Mouse (Mus musculus) lung, embryonic 15.5 days (tissue): ENCODE measurements around the gene Cmss1. TPM values are rescaled to one million over a fixed set of nuclear protein-coding genes. Genes with fewer than 3 reads are reported as not detected.
A peak's percentile ranks its signal among the peaks of the same experiment; 100 is the strongest.

Source experiments
- ATAC-seq: fragments of 200-750 bp; cut with Nextera tagmentation; 2 replicates; pipeline ENCODE4 v1.8.0; 2017; ENCODE audit warnings: moderate number of reproducible peaks, borderline replicate concordance; ENCODE audit not compliant: low FRiP score, low TSS enrichment; ENCODE audit errors: extremely low read depth
- H3K27ac ChIP-seq: fragments of 300-500 bp; sonication (generic); 2 replicates; pipeline ENCODE4 v1.5.1; 2015; ENCODE audit warnings: moderate library complexity, mild to moderate bottlenecking, inconsistent platforms
- H3K27me3 ChIP-seq: fragments of 300-500 bp; sonication (generic); 2 replicates; pipeline ENCODE4 v1.6.1; 2015; ENCODE audit warnings: inconsistent platforms
- H3K36me3 ChIP-seq: fragments of 300-500 bp; sonication (generic); 2 replicates; pipeline ENCODE4 v1.6.1; 2015; ENCODE audit warnings: inconsistent platforms
- H3K4me1 ChIP-seq: fragments of 300-500 bp; sonication (generic); 2 replicates; pipeline ENCODE4 v1.6.1; 2015; ENCODE audit warnings: inconsistent platforms
- H3K4me2 ChIP-seq: fragments of 300-500 bp; sonication (generic); 2 replicates; pipeline ENCODE4 v1.6.1; 2015; ENCODE audit warnings: inconsistent platforms, mild to moderate bottlenecking, moderate library complexity
- H3K4me3 ChIP-seq: fragments of 300-500 bp; sonication (generic); 2 replicates; pipeline ENCODE4 v1.5.1; 2015; ENCODE audit warnings: mild to moderate bottlenecking, inconsistent platforms
- H3K9ac ChIP-seq: fragments of 300-500 bp; sonication (generic); 2 replicates; pipeline ENCODE4 v1.6.1; 2015; ENCODE audit warnings: inconsistent platforms
- H3K9me3 ChIP-seq: fragments of 300-500 bp; sonication (generic); 2 replicates; pipeline ENCODE4 v1.6.1; 2016; ENCODE audit warnings: inconsistent platforms
- WGBS: fragments of 180-500 bp; shearing (Covaris S2); methylation state at CpG from one replicate; pipeline ENCODE4 v1.1.7; 2015; 5-methylcytosine and 5-hydroxymethylcytosine counted together
- polyA plus RNA-seq: library from polyadenylated mRNA; unstranded; fragments of >200 nt; fragmentation: Nextera tagmentation; extraction: Ambion mirVana; gene quantifications from 2 replicates; pipeline ENCODE4 v1.2.1, GENCODE M21; 2015

Cmss1 gene
- polyA plus RNA-seq, 1 experiment from 2014 or later, result 55.4 TPM

DNA sequence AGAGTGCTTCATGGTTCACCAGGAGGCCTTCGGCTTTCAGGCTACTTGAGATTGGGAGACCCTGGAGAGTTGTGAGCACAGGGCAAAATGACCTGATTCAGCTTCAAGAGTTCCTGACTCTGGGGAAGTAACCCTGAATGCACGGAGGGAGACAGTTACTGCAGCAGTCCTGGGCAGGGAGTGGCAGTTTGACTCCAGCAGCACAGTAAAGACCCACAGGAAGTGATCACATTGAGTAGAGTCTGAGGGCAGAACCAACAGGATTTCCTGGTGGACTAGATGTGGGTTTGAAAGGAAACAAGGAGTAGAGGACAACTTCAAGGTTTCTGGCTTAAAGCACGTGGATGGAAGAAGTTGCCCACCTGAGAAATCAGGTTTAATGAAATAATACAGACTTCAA, 172.0 kb downstream of the Cmss1 start:
- no peaks in the 10 kb centered on the region for H3K9me3 ChIP-seq
- 59% methylated on average over 3 of the region's 3 CpGs for WGBS
- ATAC-seq, result no peak; the same call in 1 of the 2 replicates
- H3K4me1 ChIP-seq, result peaks cover 6% of the 10 kb centered on the region; the same call in 1 of the 2 replicates
- no peak overlapping the region for H3K27ac ChIP-seq
- no peaks in the 10 kb centered on the region for H3K36me3 ChIP-seq
- H3K4me2 ChIP-seq, result no peak overlapping the region
- H3K9ac ChIP-seq, result no peak overlapping the region
- no peak overlapping the region for H3K4me3 ChIP-seq
- no peaks in the 10 kb centered on the region for H3K27me3 ChIP-seq

DNA sequence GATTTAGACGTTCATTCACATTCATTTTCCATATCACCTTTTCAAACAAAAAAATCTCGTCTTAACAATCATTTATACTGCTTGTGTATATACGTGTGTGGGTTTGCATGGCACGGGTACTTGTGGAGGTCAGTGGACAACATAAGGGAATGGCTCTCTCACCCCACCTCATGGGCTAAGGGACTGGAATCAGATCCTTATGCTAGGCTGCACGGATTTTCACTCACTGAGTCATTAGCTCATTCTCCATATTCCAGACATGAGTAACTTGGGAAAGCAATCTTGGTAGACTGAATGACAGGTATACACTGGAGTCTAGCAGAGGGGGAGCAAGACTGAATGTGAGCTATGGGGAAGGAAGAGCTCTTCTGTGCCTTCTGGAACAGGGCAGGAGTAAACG, 173.0 kb downstream of the Cmss1 start:
- no peak for ATAC-seq
- Histone ChIP-seq H3K9me3 (no peaks in the 10 kb centered on the region), H3K27me3 (no peaks in the 10 kb centered on the region), H3K36me3 (no peaks in the 10 kb centered on the region), H3K27ac (no peak overlapping the region), H3K4me1 (peaks cover 6% of the 10 kb centered on the region; the same call in 1 of the 2 replicates), H3K9ac (no peak overlapping the region), H3K4me2 (no peak overlapping the region), H3K4me3 (no peak overlapping the region)
- 73% methylated on average over 6 of the region's 6 CpGs for WGBS

DNA sequence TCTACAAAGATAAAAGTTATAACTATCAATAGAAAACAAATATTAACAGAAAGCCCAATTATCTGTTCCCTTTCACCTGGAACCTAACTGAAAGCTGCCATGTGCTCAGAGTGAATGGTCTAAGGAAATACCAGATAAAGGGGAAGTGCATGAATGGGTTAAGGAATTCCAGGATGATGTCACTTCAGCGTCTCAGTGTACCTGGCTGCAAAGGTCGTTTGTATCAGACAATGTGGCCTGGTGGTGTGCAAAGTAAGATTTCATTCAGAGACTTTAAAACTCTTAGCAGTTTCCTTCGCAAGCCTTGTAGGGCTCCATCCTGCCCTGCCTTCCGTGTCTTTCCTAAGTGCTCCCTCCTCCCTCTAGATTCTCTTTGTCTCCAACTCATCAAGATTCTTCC, 173.5 kb downstream of the Cmss1 start:
- Histone ChIP-seq H3K9me3 (no peaks in the 10 kb centered on the region), H3K27ac (no peak overlapping the region), H3K4me3 (no peak overlapping the region), H3K4me2 (no peak overlapping the region), H3K36me3 (no peaks in the 10 kb centered on the region), H3K27me3 (no peaks in the 10 kb centered on the region), H3K9ac (no peak overlapping the region), H3K4me1 (peaks cover 3% of the 10 kb centered on the region; the same call in 1 of the 2 replicates)
- WGBS, result 48% methylated on average over 4 of the region's 4 CpGs
- ATAC-seq, result no peak

DNA sequence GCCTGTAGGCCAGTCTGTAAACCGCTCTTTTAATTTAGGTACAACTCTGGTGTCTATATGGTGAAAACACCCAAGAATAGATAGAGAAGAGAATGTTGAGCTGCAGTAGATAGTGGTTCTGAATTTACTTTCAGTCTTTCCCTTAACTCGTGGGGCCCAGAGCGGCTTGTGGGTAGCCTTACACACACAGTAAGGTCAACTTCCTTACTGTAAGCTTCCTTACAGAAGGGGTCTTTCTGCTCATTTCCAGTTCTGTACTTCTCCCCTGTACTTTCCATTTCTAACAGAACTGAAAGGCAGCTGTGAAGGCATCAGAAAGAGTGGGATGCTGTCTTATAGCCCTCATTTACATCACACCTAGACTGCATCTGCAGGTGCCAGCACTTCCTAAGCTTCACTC, 175.4 kb downstream of the Cmss1 start:
- no peak for ATAC-seq
- no peaks in the 10 kb centered on the region for H3K27me3 ChIP-seq
- no peaks in the 10 kb centered on the region for H3K36me3 ChIP-seq
- no peak overlapping the region for H3K4me2 ChIP-seq
- H3K9me3 ChIP-seq, result no peaks in the 10 kb centered on the region
- H3K9ac ChIP-seq, result no peak overlapping the region
- 88% methylated on average over 3 of the region's 3 CpGs for WGBS
- 0 out of 2 replicates have a peak, but pooled peaks cover 2% of the 10 kb centered on the region for H3K4me1 ChIP-seq
- no peak overlapping the region for H3K27ac ChIP-seq
- no peak overlapping the region for H3K4me3 ChIP-seq

DNA sequence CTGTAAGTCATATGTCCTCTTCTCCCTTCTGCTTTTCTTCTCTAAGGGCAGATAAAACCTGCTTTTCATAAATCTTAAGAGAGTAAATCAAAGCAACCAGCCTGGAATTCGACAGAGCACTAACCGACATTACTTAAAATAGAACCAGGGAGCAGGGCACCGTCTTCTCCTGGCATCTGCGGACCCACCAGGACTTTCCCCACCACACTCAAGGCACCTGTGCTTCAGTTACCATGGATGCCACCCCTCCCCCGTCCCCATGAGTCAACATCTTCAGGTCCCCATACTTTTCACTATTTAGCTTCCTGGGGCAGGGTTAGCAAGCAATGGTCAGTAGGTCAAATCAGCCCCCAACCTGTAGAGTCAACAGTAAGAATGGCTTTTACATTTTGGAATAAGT, 177.7 kb downstream of the Cmss1 start:
- no peak overlapping the region for H3K4me3 ChIP-seq
- ATAC-seq, result no peak
- H3K4me1 ChIP-seq, result 0 out of 2 replicates have a peak, but pooled peaks cover 2% of the 10 kb centered on the region
- no peak overlapping the region for H3K27ac ChIP-seq
- no peak overlapping the region for H3K4me2 ChIP-seq
- H3K27me3 ChIP-seq, result no peaks in the 10 kb centered on the region
- H3K9ac ChIP-seq, result no peak overlapping the region
- WGBS, result 63% methylated on average over 5 of the region's 5 CpGs
- H3K36me3 ChIP-seq, result no peaks in the 10 kb centered on the region
- H3K9me3 ChIP-seq, result no peaks in the 10 kb centered on the region

DNA sequence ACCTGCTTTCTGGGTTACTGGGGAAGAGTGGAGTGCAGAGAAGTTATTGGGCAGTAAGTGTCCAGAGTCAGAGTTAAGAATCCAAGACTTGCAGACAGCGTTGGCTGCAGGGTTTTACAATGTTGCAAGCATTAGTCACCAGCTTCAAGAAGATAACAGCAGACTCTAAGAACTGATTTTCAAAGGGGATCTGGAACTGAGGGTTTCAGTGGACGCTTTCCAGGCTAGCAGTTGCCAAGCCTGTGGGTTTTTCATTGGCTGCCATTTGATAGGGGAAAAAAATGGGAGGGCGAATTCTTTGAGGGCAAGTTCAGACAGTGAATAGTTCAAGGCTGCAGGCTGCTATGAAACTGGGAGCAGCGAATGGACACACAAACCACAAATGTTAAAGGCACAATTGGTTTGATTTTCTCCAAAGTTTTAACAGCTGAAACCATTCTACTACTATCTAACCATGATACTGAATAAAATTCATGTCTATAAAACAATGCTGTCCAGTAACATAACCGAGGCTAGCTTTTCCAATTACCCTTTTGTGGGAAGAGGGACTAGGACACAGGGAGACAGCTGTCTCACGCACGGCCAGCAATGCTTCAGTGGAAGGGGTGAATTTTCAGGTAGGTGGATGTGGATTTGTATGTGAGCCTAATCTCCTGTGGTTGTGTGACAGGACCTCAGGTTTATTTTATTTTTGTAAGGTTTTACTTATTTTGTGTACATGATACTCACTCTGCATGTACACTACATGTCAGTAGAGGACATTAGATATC, 179.0 kb downstream of the Cmss1 start:
- Histone ChIP-seq H3K27ac (peak overlapping the region; percentile 37; the same call in 1 of the 2 replicates), H3K9me3 (no peaks in the 10 kb centered on the region), H3K4me2 (no peak overlapping the region), H3K4me1 (0 out of 2 replicates have a peak, but pooled peaks cover 10% of the 10 kb centered on the region), H3K4me3 (no peak overlapping the region), H3K36me3 (no peaks in the 10 kb centered on the region), H3K9ac (no peak overlapping the region), H3K27me3 (no peaks in the 10 kb centered on the region)
- WGBS, result 62% methylated on average over 7 of the region's 7 CpGs
- peak; percentile 35; the same call in 1 of the 2 replicates for ATAC-seq

DNA sequence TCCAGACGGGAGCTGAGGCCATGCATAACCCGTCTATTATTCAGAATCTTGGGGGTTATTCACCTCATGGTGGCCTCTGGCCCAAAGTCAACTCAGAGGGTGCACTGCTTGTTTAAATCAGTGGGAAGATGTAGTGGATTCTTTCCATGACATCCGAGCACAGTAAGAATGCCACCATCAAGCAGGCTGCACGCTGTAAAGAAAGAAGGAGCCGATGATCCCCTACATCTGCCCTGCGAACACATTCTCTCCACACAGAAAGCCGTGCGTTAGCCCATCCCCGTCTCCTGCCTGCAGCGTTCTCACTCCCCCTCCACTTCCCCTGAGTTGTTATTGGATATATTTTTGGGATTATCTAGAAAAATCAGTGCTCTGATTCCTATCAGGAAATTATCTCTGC, 180.0 kb downstream of the Cmss1 start:
- ATAC-seq, result no peak
- no peaks in the 10 kb centered on the region for H3K36me3 ChIP-seq
- H3K4me1 ChIP-seq, result peaks cover 19% of the 10 kb centered on the region
- H3K9ac ChIP-seq, result no peak overlapping the region
- no peak overlapping the region for H3K27ac ChIP-seq
- H3K4me3 ChIP-seq, result no peak overlapping the region
- H3K9me3 ChIP-seq, result no peaks in the 10 kb centered on the region
- H3K4me2 ChIP-seq, result no peak overlapping the region
- WGBS, result 50% methylated on average over 10 of the region's 10 CpGs
- no peaks in the 10 kb centered on the region for H3K27me3 ChIP-seq

DNA sequence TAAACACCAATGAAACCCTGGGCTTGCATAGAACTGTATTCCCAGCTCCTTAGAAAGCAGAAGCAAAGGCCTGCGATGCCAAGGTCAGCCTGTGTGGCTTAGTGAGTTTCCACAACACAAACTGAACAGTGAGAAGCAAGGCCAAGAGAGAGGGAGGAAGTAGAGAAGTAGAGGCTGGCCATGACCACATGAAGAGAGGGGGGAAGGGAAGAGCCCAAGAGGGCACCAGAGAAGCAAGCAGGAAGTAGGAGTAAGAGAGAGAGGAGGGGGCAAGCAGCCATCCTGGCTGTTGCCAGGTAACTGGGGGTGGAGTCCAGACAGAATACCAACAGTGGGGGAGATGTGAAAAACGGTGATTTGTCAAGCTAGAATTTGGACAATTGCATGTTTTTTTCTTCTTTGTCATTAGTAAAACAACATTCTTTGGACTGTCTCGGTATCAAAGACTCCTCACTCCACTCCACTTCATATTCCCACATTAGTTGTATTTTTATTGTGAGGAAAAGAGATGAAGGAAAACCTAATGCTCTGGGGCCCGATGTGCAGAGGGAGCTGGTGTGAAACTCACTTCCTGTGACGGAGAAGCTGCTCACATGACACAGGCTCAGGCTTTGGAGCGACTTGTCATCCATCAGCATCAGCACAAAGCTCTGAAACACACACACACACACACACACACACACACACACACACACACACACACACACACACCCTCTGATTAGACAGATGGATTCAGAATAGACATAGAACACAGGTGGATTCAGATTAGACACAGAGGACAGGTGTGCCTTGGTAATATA, 183.5 kb downstream of the Cmss1 start:
- Histone ChIP-seq H3K27ac (no peak overlapping the region), H3K27me3 (no peaks in the 10 kb centered on the region), H3K9ac (no peak overlapping the region), H3K4me2 (no peak overlapping the region), H3K36me3 (no peaks in the 10 kb centered on the region), H3K4me3 (no peak overlapping the region), H3K4me1 (peaks cover 48% of the 10 kb centered on the region), H3K9me3 (no peaks in the 10 kb centered on the region)
- WGBS, result 39% methylated on average over 6 of the region's 6 CpGs
- no peak for ATAC-seq

DNA sequence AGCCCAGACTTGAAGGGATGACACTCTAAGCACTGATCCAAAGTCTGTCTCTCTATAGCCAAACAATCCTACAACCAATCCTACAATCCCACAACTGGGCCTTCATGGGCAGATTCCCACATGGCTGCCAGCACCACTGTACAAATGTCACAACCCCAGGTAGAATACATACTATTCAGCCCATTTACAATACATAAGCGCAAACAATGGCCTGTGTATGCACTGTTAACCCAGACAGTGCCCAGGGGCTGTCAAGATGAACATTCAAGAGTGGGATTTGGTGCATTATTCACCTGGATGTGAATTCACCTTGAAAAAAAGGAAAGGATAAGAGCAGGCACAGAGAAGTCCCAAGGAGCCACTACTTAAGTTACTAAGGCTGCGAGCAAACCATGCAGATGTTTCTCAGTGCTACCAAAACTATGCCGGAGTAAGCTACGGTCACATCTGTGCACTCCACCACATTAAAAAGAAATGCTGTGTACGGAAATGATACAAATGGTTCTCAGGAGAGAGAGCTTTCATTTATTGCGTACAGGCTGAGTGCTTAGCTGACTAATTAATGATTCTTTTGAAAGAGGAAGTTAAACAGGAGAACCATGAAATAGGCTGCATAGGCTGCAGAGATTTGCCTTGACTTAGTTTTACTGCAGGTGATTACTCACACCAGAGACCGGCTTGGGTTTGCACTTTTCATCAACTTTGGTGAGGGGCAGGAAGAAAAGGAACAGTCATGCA, 184.8 kb downstream of the Cmss1 start:
- peak overlapping the region; percentile 72 for H3K27ac ChIP-seq
- WGBS, result 65% methylated on average over 7 of the region's 7 CpGs
- H3K27me3 ChIP-seq, result no peaks in the 10 kb centered on the region
- H3K9me3 ChIP-seq, result no peaks in the 10 kb centered on the region
- H3K4me3 ChIP-seq, result no peak overlapping the region
- H3K9ac ChIP-seq, result no peak overlapping the region
- peaks cover 47% of the 10 kb centered on the region for H3K4me1 ChIP-seq
- H3K36me3 ChIP-seq, result no peaks in the 10 kb centered on the region
- no peak for ATAC-seq
- no peak overlapping the region for H3K4me2 ChIP-seq

DNA sequence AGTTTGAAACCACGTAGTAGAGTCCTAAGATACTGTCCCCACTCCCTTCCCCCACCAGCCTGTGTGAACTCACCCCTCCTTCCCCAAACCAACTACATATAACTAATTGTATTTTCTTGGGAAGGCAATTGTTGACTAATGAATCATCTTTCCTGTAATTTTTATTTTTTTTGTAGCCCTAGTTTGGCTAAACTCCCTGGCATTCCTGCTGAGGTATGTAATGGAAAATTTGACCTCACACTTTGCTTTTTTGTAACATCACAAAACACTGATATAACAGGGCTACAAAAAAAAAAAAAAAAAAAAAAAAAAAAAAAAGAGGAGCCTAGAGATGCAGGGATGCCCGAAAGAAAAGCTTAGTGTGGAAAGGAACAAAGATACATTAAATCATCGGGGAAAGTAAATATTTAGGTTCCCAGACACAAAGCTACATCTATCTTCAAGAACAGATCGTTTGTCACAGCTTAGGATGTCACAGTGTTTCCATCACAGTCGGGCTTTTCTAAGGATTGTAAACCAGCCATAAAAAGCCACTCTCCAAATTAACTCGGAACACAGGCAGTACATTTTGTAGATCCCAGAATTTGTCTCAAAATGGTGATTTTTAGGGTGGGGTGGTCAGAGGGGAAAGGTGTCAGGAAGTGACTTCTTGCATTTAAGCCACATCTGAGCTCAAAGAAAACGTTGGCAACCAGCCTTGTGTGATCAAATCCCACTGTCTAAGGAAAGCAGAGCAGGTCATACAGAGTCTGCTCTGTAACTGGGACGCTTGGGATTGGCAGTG, 185.7 kb downstream of the Cmss1 start:
- H3K27me3 ChIP-seq, result no peaks in the 10 kb centered on the region
- no peak overlapping the region for H3K9ac ChIP-seq
- peaks cover 47% of the 10 kb centered on the region for H3K4me1 ChIP-seq
- WGBS, result 13% methylated on average over 8 of the region's 8 CpGs
- no peaks in the 10 kb centered on the region for H3K9me3 ChIP-seq
- peak overlapping the region; percentile 75 for H3K27ac ChIP-seq
- ATAC-seq, result peak; percentile 78
- H3K36me3 ChIP-seq, result no peaks in the 10 kb centered on the region
- no peak overlapping the region for H3K4me3 ChIP-seq
- no peak overlapping the region for H3K4me2 ChIP-seq

DNA sequence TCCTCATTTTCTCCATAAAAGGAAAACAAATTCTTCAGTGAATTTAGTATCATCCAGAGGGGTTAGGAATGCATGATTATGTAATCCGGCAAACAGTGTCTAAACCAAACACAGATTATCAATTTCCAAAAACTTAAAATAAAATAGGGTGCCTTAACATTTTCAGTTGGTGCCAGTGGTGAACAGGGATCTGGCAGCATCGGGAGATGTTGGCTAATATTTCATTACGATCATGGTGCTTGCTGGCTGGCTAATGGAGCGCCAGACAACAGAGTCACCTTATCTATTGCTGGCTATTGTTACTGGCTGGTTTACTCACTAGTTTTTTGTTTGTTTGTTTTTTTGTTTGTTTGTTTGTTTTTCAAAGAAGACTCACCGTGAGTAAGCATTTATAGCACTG, 186.8 kb downstream of the Cmss1 start:
- no peak overlapping the region for H3K9ac ChIP-seq
- H3K9me3 ChIP-seq, result no peaks in the 10 kb centered on the region
- H3K27me3 ChIP-seq, result no peaks in the 10 kb centered on the region
- H3K4me1 ChIP-seq, result peaks cover 47% of the 10 kb centered on the region
- ATAC-seq, result no peak
- H3K36me3 ChIP-seq, result no peaks in the 10 kb centered on the region
- no peak overlapping the region for H3K4me2 ChIP-seq
- H3K27ac ChIP-seq, result peak overlapping the region; percentile 75
- 61% methylated on average over 5 of the region's 5 CpGs for WGBS
- H3K4me3 ChIP-seq, result no peak overlapping the region
